Mouse (Mus musculus): ENCODE measurements around the gene Gnat2. TPM values are rescaled to one million over a fixed set of nuclear protein-coding genes. Genes with fewer than 3 reads are reported as not detected.

The Gnat2 gene
- polyA plus RNA-seq, 1 experiment from 2014 or later, result 3.1 TPM

DNA sequence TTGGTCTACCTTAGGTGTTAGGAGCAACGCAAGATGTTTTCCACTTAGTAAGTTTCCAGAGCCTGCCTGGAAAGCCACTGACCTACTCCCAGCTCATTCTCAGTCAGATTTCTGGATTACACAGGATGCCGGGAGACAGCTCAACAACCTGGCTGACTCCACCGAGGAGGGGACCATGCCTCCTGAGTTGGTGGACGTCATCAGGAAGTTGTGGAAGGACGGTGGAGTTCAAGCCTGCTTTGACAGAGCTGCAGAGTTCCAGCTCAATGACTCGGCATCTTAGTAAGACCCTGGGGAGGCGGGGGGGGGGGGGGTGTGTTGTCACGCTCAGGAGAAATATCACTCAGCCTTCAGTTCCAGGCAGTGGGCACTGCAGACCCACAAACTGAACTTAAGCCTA is 3.6 kb downstream of the Gnat2 start:
- H3K4me2 ChIP-seq, result peak overlapping the region; percentile 58
- peak overlapping the region; percentile 20 for H3K4me3 ChIP-seq (replicated peaks)
- H3K9ac ChIP-seq, result peak overlapping the region; percentile 73
- no peaks in the 10 kb centered on the region for H3K27me3 ChIP-seq
- ATAC-seq (ENCODE audit: low read depth) (peak; percentile 60), DNase-seq (peak; percentile 59)
- 22% methylated on average over 8 of the region's 8 CpGs for WGBS (ENCODE audit: insufficient replicate concordance)
- peak overlapping the region; percentile 98 for H3K27ac ChIP-seq
- H3K9me3 ChIP-seq (replicated peaks), result no peaks in the 10 kb centered on the region
- peaks cover 82% of the 10 kb centered on the region for H3K4me1 ChIP-seq (replicated peaks)
- H3K36me3 ChIP-seq, result no peaks in the 10 kb centered on the region

DNA sequence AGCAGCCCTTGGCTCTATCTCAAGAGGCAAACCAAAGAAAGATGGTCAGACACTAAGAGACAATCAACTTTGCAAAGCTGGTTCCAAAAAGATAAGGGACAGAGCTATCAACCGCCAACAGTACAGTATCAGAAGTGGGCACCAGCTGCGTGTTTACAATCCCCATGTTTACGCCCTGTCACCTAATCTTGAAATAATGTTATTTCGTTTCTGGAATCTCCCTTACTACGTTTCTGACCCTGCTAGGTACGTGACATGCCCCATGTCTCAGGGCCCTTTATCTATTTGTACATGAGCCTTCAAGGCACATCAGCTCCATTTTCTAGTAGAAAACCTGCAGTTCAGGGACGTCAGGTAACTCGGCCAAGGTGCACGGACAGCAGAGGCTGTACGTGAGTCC is 4.1 kb downstream of the Gnat2 start:
- peak overlapping the region; percentile 24 for H3K4me3 ChIP-seq (replicated peaks)
- peak; percentile 91 for ATAC-seq (ENCODE audit: low read depth)
- WGBS (ENCODE audit: insufficient replicate concordance), result 12% methylated on average over 10 of the region's 10 CpGs

DNA sequence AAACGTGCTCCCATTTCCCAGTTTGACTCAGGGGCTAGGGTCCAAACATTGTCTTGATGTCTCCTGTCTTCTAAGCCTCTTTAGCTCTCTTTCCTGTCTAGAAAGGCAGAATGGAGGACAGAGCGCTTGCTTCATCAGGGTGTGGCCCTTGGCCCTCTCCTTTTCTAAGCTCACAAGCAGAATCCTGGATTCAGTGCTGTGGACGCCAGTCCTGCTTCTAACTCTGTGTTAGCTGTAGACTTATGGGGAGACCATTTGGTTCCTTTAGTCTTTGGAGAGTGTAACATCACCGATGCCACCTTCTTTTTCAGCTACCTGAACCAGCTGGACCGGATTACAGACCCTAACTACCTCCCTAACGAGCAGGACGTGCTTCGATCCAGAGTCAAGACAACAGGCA is 5.1 kb downstream of the Gnat2 start:
- H3K4me3 ChIP-seq (replicated peaks), result peak overlapping the region; percentile 8
- H3K4me2 ChIP-seq, result peak overlapping the region; percentile 58
- peaks cover 75% of the 10 kb centered on the region for H3K4me1 ChIP-seq (replicated peaks)
- no peaks in the 10 kb centered on the region for H3K9me3 ChIP-seq (replicated peaks)
- no peaks in the 10 kb centered on the region for H3K27me3 ChIP-seq
- H3K36me3 ChIP-seq, result no peaks in the 10 kb centered on the region
- ATAC-seq (ENCODE audit: low read depth) (no peak), DNase-seq (no peak)
- H3K27ac ChIP-seq, result peak overlapping the region; percentile 98
- 77% methylated on average over 8 of the region's 8 CpGs for WGBS (ENCODE audit: insufficient replicate concordance)
- H3K9ac ChIP-seq, result peak overlapping the region; percentile 73

More for the DNA sequence above, 4.1 kb downstream of the Gnat2 start:
- Histone ChIP-seq H3K36me3 (no peaks in the 10 kb centered on the region), H3K4me1 (replicated peaks) (peaks cover 82% of the 10 kb centered on the region), H3K27ac (peak overlapping the region; percentile 98), H3K4me2 (peak overlapping the region; percentile 58), H3K27me3 (no peaks in the 10 kb centered on the region), H3K9ac (peak overlapping the region; percentile 73), H3K9me3 (replicated peaks) (no peaks in the 10 kb centered on the region)
- peak; percentile 81 for DNase-seq

DNA sequence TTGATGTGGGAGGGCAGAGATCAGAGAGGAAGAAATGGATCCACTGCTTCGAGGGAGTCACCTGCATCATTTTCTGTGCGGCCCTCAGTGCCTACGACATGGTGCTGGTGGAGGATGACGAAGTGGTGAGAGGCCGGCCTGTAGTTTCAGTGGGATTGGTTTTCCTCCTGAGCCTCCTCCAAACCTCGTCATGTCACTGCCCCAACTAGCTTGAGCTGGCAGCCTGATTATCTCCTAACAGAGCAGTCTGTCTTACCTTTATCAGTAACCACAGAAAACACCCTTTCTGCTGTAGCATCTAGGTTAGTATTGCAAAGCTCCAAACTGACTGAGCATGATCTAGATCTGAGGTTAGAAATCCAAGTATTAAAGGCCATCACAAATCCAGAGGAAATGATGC is 5.7 kb downstream of the Gnat2 start:
- H3K4me1 ChIP-seq (replicated peaks), result peaks cover 68% of the 10 kb centered on the region

DNA sequence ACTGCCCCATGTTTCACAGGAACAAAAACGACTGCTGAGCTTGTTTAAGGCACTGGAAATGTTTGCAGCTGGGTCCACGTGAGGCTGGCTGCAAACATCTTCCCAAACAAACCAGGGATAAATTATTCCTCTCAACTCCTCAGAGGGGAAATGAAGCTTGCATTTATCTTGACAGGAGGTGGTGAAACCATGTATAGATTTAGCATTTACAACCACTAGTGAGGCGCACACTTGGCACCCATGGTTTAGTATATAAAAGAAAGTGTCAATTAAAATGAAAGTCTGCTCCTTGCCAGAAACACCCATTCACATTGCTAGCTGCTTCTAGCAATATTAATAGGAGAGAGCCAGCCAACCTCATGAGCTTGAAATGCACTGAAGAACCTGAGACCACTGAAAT is 9.0 kb downstream of the Gnat2 start:
- H3K4me3 ChIP-seq (replicated peaks), result no peak overlapping the region
- peaks cover 66% of the 10 kb centered on the region for H3K4me1 ChIP-seq (replicated peaks)
- no peaks in the 10 kb centered on the region for H3K9me3 ChIP-seq (replicated peaks)
- no peak for DNase-seq
- ATAC-seq (ENCODE audit: low read depth), result no peak
- WGBS (ENCODE audit: insufficient replicate concordance), result 60% methylated on average over 3 of the region's 3 CpGs
- no peaks in the 10 kb centered on the region for H3K27me3 ChIP-seq
- H3K27ac ChIP-seq, result peak overlapping the region; percentile 61
- H3K4me2 ChIP-seq, result no peak overlapping the region
- H3K36me3 ChIP-seq, result peaks cover 11% of the 10 kb centered on the region
- H3K9ac ChIP-seq, result no peak overlapping the region

More for the DNA sequence above, 5.7 kb downstream of the Gnat2 start:
- WGBS (ENCODE audit: insufficient replicate concordance), result 21% methylated on average over 6 of the region's 6 CpGs
- DNase-seq (peak; percentile 76), ATAC-seq (ENCODE audit: low read depth) (peak; percentile 79)
- Histone ChIP-seq H3K9ac (peak overlapping the region; percentile 73), H3K4me3 (replicated peaks) (peak overlapping the region; percentile 8), H3K27ac (peak overlapping the region; percentile 98), H3K27me3 (no peaks in the 10 kb centered on the region), H3K4me2 (peak overlapping the region; percentile 58), H3K36me3 (no peaks in the 10 kb centered on the region), H3K9me3 (replicated peaks) (no peaks in the 10 kb centered on the region)

DNA sequence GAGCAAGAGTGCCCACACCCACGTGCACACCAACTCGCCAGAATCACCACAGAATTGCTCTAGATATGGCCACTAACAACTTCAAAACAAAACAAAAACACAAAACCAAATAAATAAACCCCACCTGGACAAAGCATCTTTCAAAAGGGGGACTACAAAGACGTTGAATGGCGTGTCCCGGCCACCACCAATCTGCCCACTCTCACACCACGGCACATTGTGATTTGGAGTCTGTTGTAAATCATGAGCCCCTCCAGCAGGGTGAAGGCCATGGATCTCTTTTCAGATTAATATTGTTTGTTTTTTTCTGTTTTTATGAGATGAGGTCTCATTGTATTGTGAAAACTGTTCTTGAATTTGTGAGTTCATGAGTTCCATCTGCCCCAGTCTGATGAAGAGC is 9.5 kb downstream of the Gnat2 start:
- Histone ChIP-seq H3K36me3 (peaks cover 16% of the 10 kb centered on the region), H3K4me3 (replicated peaks) (no peak overlapping the region), H3K4me2 (no peak overlapping the region), H3K27me3 (no peaks in the 10 kb centered on the region), H3K9me3 (replicated peaks) (no peaks in the 10 kb centered on the region), H3K9ac (no peak overlapping the region), H3K4me1 (replicated peaks) (peaks cover 66% of the 10 kb centered on the region), H3K27ac (peak overlapping the region; percentile 61; the same call in 1 of the 2 replicates)
- DNase-seq, result no peak
- WGBS (ENCODE audit: insufficient replicate concordance), result 85% methylated on average over 6 of the region's 6 CpGs
- no peak for ATAC-seq (ENCODE audit: low read depth)

- peak overlapping the region; percentile 38 for H3K4me2 ChIP-seq
- 23% methylated on average over 3 of the region's 3 CpGs for WGBS (ENCODE audit: insufficient replicate concordance)
- H3K4me1 ChIP-seq (replicated peaks), result peaks cover 37% of the 10 kb centered on the region
- no peaks in the 10 kb centered on the region for H3K9me3 ChIP-seq (replicated peaks)
- peak overlapping the region; percentile 77 for H3K27ac ChIP-seq
- no peak overlapping the region for H3K4me3 ChIP-seq (replicated peaks)
- peak overlapping the region; percentile 62 for H3K9ac ChIP-seq
- H3K36me3 ChIP-seq, result peaks cover 44% of the 10 kb centered on the region
- DNase-seq (no peak), ATAC-seq (ENCODE audit: low read depth) (peak; percentile 96)
- no peaks in the 10 kb centered on the region for H3K27me3 ChIP-seq
These were observed 12.7 kb downstream of the Gnat2 start for GRCm38 (mm10) chr3:108105281-108105680.

GRCm38 (mm10) chr3:108111320-108111719 is 18.7 kb downstream of the Gnat2 start:
- no peak overlapping the region for H3K9ac ChIP-seq
- WGBS (ENCODE audit: insufficient replicate concordance), result 84% methylated on average over 5 of the region's 5 CpGs
- ATAC-seq (ENCODE audit: low read depth) (no peak), DNase-seq (no peak)
- no peak overlapping the region for H3K4me2 ChIP-seq
- no peaks in the 10 kb centered on the region for H3K27me3 ChIP-seq
- H3K27ac ChIP-seq, result no peak overlapping the region
- H3K4me3 ChIP-seq (replicated peaks), result no peak overlapping the region
- no peaks in the 10 kb centered on the region for H3K9me3 ChIP-seq (replicated peaks)
- peaks cover 82% of the 10 kb centered on the region for H3K36me3 ChIP-seq
- H3K4me1 ChIP-seq (replicated peaks), result peaks cover 14% of the 10 kb centered on the region

DNA sequence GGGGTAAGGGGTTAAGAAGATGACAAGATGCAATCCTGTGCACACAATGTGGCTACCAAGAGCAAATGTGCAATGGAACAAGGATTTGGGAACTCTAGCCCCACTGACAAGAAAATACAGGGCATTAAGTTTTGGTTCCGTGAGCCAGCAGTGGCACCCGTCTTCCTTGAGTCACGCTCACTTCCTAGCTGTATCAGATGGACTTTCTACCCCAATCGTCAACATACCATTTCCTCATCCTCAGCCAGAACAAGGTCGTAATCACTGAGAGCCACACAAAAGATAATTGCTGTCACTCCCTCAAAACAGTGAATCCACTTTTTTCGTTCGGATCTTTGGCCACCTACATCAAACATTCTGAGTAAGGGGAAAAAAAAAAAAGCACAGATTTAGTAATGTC is 19.7 kb downstream of the Gnat2 start:
- no peak overlapping the region for H3K9ac ChIP-seq
- ATAC-seq (ENCODE audit: low read depth) (no peak), DNase-seq (no peak)
- peaks cover 84% of the 10 kb centered on the region for H3K36me3 ChIP-seq
- WGBS (ENCODE audit: insufficient replicate concordance), result 62% methylated on average over 7 of the region's 7 CpGs
- H3K4me3 ChIP-seq (replicated peaks), result no peak overlapping the region
- no peaks in the 10 kb centered on the region for H3K9me3 ChIP-seq (replicated peaks)
- no peak overlapping the region for H3K27ac ChIP-seq
- H3K4me1 ChIP-seq (replicated peaks), result peaks cover 7% of the 10 kb centered on the region; the same call in 1 of the 2 replicates
- H3K27me3 ChIP-seq, result no peaks in the 10 kb centered on the region
- H3K4me2 ChIP-seq, result no peak overlapping the region

- H3K9ac ChIP-seq, result no peak overlapping the region
- DNase-seq, result no peak
- H3K4me3 ChIP-seq (replicated peaks), result no peak overlapping the region
- H3K27ac ChIP-seq, result no peak overlapping the region
- peaks cover 86% of the 10 kb centered on the region for H3K36me3 ChIP-seq
- no peaks in the 10 kb centered on the region for H3K27me3 ChIP-seq
- WGBS (ENCODE audit: insufficient replicate concordance), result 74% methylated on average over 4 of the region's 4 CpGs
- ATAC-seq (ENCODE audit: low read depth), result no peak
- H3K9me3 ChIP-seq (replicated peaks), result no peaks in the 10 kb centered on the region
- H3K4me2 ChIP-seq, result no peak overlapping the region
- H3K4me1 ChIP-seq (replicated peaks), result peaks cover 5% of the 10 kb centered on the region; the same call in 1 of the 2 replicates
These were observed 20.1 kb downstream of the Gnat2 start for GRCm38 (mm10) chr3:108112666-108113065.

- no peak overlapping the region for H3K4me2 ChIP-seq
- no peak for ATAC-seq (ENCODE audit: low read depth)
- H3K27me3 ChIP-seq, result no peaks in the 10 kb centered on the region
- H3K4me1 ChIP-seq (replicated peaks), result peaks cover 4% of the 10 kb centered on the region; the same call in 1 of the 2 replicates
- peaks cover 86% of the 10 kb centered on the region for H3K36me3 ChIP-seq
- no peak for DNase-seq
- no peak overlapping the region for H3K4me3 ChIP-seq (replicated peaks)
- WGBS (ENCODE audit: insufficient replicate concordance), result 86% methylated on average over 7 of the region's 7 CpGs
- no peak overlapping the region for H3K27ac ChIP-seq
- H3K9me3 ChIP-seq (replicated peaks), result no peaks in the 10 kb centered on the region
- no peak overlapping the region for H3K9ac ChIP-seq
These were observed 21.2 kb downstream of the Gnat2 start for GRCm38 (mm10) chr3:108113591-108114289.

- Histone ChIP-seq H3K9me3 (replicated peaks) (no peaks in the 10 kb centered on the region), H3K36me3 (peaks cover 82% of the 10 kb centered on the region), H3K4me1 (replicated peaks) (peaks cover 7% of the 10 kb centered on the region), H3K4me2 (no peak overlapping the region), H3K27me3 (no peaks in the 10 kb centered on the region), H3K4me3 (replicated peaks) (no peak overlapping the region), H3K27ac (no peak overlapping the region), H3K9ac (no peak overlapping the region)
- DNase-seq (no peak), ATAC-seq (ENCODE audit: low read depth) (no peak)
- WGBS (ENCODE audit: insufficient replicate concordance), result 82% methylated on average over 6 of the region's 6 CpGs
These were observed 24.9 kb downstream of the Gnat2 start for GRCm38 (mm10) chr3:108117465-108117864.
